Mouse (Mus musculus): ENCODE measurements around the gene Tmem212.
"Not testable (repeated sequence)": the region's sequence is repeated elsewhere in the genome, so short reads cannot be mapped to it uniquely, and the experiment has no call there.

The Tmem212 gene

DNA sequence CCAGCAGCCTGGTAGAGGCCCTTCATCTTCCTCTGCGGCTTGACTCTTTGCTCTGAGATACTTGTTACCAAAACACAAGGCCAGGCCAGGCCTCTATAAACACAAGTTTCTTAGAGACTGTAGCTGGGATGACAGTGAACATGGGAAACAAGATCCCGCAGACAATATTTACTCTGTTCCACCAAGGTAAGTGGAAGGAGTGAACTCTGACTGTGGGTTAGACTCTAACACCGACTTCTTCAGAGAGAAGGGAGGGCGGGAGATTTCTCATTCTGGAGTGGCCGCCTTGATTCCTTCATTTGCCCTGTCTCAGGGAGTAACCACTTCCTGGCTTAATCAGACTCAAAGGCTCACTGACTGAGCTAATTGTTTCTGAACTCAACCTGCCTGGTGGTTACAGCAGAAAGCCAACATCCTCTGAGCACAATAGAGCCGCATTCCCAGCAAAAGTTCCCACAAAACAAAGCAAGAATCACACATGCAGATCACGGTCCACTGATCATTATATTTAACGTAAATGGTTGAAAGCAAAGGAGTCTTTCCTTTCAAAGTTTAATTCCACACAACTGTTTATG, at the start of gene Tmem212:
Gene Tmem212 (minus strand): TSS at position 51 of the 575 bp plus-strand sequence.
- peak; percentile 62 for DNase-seq (ENCODE audit: inconsistent ontology term)

DNA sequence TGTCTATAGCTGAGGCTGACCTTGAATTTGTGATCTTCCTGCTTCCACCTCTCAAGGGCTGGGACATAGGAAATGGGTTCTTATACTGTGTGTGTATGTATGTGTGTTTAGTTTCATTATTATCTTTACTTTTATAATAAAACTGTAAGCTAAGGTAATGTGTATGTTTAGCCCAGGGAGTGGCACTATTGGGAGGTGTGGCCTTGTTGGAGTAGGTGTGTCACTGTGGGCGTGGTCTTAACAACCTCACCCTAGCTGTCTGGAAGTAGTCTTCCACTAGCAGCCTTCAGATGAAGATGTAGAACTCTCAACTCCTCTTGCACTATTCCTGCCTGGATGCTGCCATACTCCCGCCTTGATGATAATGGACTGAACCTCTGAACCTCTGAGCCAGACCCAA, 49.2 kb upstream of the Tmem212 start:
- not testable (repeated sequence) for DNase-seq (ENCODE audit: inconsistent ontology term)

DNA sequence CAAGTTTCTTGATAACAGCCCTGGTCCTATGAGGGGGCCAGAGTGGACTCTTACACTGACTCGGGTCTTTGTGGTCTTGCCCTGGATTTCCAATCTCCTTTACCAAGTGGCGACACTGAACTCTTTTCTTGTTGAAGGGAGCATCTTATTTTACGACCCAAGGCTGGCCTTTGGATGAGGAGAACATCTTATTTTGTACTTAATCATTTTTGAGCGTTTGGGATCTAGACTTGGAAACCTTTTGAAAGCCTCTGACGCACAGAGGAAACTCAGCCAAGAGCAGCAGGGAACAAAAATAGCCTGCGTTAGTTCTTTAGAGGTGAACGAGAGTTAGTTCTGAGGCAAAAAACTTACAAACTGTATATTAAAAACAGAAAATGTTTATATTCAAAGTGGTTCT, 46.8 kb upstream of the Tmem212 start:
- no peak for DNase-seq (ENCODE audit: inconsistent ontology term)

DNA sequence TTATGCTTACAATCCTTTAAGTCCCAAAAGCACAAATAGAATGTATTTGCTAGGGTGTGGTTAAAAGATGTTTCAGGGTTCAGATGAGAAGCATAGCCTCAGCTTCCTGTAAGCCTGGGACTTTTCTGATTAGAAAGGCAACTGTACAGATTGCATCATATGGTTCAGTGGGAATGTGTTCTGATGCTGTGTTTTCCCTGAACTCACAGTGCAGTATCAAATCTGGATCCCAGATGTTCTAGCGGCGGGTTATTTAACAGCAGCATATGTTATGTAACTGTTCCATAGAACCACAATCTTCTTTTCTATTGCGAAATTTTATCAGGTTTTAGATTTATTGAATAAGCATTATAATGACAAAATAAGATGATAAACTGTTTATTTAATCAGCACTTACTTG, 45.5 kb upstream of the Tmem212 start:
- DNase-seq (ENCODE audit: inconsistent ontology term): no peak

DNA sequence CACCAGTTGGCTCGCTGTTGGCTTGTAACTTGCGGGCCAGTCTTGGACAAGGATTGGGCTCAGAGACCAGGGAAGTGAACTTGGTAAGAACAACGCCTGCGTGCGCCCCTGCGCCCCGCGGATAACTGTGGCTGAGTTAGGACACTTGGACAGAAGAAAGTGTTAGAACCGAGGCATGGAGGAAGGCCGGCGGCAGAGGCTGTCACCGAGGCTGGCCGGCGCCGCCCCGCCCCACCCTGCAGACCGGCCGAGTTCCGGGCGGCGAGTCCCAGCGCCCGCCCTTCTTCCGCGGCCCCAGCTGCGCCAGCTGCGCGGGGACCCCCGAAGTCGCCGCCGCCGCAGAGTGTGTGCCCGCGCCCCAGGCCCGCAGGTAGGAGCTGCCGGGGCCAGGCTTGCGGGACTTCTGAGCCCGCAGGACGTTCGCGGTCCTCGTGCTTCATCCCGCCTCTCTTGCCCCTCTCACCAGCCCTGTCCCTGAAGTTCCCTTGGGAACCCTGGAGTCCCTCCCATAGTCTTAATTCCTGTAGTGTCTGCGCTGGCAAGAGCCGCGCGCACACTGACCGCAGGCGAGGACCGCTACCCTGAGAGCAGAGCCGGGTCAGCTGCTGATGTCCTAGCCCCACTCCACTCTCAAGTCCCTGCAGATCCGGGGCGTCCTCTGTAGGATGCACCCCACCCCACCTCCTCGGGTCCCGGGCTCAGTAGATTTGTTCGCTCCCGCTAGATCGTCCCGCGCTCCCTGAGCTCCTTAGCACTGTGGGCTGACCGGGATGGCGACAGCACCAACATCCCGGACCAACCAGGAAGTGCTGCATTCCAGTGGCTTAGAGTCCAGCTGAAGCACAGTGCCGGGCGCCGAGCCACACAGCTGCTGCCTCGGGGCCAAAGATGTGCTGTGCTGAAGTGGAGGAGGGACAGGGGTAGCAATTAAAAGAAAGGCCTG, 42.5 kb upstream of the Tmem212 start, which contains the start of gene Pld1:
Gene Pld1 (plus strand): TSS at position 315 of the 943 bp plus-strand sequence.
- DNase-seq (ENCODE audit: inconsistent ontology term): peak; percentile 88

DNA sequence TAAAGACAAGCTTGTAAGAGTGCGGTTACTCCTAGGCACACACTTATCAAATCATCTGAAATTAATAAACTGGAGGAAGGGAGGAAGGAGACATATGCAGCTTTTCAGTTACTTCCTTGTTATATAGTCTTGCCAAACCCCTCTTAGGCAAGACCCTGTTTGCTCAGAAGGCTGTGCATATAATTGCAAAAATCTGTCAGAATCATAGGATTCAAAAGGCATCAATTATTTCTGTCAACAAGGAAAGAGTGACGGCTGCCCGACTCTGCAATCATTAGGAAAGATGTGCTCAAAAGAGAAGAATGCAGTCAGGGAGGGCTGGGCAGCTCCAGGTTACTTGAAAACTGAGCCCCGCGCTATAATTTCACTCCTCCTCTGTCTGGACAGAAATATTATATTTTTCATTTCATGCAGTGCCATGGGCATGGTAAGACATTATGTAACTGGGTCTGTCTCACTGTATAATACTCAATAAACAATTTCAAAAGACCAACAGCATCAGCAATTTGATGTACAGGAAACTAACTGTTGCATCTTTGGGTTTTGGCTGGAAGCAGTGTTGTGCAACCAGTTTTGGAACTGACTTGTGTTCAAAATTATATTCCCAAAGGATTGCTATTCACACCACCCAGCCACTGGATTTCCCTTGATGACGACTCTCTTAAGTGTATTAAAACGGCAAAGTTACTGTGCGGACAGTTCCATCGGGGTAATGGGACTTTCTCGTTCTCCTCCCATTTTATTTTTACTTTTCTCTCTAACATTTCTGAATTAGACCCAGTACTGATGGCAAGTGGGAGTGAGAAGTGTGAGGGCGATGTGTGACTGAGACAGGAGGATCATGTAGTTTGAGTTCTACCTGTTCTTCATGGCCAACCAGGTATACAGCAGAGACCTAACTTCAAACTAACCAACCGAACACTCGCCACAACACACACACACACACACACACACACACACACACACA, 41.3 kb upstream of the Tmem212 start:
- DNase-seq (ENCODE audit: inconsistent ontology term): no peak

DNA sequence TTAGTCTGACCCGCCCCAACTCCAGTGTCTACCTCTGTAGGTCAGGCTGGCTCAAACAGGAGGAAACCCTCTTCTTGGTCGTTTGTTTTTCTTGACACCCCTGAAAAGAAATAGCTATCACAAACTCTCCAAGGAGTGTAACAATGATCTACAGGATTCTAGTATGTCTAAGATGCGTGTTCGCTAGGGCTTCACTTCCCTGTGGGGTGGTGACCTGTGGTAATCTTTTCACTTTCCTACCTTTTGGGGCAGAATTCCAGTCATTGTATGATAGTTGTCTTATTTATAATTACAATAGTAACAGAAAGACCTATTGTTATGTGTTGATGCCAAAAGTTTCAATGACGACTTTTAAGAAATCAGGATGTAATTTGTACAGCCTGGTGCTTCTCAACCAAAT, 40.6 kb upstream of the Tmem212 start:
- no peak for DNase-seq (ENCODE audit: inconsistent ontology term)

DNA sequence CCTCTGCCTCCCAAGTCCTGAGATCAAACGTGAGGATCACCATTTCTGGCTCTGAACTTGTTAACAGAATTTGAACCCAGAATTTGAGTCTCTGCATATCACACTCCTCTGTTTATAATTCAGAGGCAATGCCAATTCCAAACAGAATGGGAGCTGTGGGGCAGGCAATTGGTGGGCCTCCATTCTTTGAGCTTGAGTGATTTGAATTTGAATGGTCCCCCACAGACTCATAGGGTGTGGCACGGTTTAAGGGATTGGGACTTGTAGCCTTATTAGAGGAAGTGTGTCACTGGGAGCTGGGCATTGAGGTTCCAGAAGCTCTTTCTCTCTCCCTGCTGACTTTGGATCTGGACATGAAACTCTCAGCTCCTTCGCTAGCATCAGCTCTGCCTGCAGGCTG, 39.5 kb upstream of the Tmem212 start:
- no peak for DNase-seq (ENCODE audit: inconsistent ontology term)

DNA sequence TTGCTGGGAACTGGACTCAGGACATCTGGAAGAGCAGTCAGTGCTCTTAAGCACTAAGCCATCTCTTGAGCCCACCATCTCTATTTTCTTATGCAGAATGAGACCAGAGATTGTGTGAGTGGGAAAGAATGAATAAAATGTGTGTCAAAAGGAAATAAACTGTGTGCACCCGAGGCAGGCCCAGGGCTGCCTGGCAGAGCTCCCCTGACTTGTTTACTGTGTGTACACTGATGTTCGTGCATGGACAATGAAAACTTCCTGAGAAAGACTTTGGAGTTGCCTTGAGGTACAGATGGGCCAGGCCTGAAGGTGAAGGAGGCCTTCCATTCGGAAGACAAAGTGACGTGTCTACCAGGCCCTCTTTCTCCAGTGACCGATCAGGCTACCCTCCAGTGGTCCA, 36.2 kb upstream of the Tmem212 start:
- DNase-seq (ENCODE audit: inconsistent ontology term): no peak

DNA sequence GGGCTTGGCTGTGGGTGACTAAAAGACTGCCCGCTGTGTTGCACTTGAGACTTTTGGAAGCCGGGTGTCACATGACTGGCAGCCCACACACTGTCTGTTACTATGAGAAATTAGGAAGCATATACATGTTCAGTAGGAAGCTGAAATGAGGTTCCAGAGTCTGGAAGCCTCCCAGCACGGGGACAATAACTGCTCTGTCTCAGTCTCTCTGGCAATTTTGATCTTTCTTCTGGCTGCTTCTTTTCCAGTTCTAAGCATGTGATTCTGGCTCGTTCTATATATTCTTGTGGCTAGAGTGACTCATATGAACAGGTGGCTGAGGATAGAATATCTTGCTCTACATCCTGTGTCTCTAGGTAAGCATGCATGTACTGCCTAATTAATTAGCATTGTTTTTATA, 33.1 kb upstream of the Tmem212 start:
- peak; percentile 46 for DNase-seq (ENCODE audit: inconsistent ontology term)

DNA sequence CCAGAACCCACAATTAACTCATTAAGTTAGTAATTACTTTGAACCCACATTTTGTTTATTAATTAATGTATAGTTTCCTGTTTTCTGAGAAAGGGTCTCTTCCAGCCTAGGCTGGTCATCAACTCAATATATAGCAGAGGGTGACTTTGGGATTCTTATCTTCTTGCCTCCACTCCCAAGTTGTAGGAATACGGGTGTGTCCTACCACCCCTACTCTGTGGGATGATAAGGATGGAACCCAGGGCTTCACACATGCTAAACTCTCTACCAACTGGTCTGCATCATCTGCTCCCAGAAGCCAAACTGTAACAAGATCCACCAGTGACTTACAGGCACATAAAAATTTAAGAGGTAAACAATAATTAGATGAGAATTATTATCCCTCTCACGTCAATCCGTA, 27.9 kb upstream of the Tmem212 start:
- no peak for DNase-seq (ENCODE audit: inconsistent ontology term)

DNA sequence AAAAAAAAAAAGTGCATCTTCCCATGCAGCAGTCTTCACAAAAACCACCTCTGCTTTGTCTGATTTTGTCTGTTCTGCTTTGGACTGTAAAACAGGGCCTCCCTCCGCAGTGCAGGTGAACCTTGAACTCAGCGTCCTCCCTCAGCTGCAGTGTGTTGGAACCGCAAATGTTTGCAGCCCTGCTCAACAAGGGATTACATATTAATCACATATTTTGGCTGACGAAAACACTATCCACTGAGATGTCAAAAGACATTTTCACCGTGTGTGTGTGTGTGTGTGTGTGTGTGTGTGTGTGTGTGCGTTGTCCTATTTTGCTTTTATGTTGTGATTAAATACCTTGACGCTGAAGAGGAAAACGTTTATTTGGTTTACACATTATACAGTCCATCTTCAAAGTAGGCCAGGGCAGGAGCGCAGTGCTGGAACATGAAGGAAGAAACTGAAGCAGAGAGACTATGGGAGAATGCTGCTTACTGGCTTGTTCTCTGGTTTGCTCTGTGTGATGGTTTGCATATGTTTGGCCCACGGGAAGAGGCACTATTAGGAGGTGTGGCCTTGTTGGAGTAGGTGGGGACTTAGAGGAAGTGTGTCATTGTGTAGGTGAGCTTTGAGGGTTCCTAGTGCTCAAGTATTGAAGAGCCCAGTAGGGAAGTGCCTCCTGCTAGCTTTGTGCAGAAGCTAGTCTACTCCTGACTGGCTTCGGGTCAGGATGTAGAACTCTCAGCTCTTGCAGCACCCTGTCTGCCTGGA, 25.3 kb upstream of the Tmem212 start:
- DNase-seq (ENCODE audit: inconsistent ontology term): no peak

DNA sequence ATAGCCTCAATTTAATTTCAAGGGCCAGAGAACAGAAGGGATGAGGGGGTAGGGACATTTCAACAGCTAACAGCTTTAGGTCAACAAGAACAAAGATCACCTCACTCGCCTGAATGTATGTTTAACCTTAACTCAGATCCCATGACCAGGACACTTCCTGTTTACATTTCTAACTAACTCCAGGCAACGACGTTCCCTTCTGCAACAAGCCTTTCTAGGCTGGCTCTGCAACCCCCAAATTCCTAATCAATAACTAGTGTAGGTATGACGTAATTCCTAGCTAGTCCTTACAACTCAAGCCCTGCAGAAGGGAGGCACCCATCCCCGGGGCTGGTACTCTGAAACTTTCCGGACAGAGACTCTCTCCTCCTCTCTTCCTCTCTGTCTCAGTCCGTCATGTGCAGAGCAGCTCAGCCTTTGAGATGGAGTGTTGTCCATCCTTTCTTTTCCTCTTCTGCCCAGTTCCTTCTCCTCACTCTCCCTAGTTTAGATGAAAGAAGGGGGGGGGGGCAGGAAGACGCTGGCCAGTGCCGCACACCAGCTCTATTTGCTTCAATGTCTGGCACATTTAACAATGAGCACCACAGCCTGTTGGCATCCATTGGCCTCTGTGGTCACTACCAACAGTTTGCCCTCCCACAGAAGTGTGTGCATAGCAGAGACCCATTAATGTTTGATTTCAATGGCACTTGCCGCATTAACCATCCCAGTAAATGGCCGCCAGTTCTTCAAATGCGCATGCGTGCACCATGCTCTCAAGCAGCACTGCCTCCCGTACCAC, 22.7 kb upstream of the Tmem212 start:
- no peak for DNase-seq (ENCODE audit: inconsistent ontology term)

DNA sequence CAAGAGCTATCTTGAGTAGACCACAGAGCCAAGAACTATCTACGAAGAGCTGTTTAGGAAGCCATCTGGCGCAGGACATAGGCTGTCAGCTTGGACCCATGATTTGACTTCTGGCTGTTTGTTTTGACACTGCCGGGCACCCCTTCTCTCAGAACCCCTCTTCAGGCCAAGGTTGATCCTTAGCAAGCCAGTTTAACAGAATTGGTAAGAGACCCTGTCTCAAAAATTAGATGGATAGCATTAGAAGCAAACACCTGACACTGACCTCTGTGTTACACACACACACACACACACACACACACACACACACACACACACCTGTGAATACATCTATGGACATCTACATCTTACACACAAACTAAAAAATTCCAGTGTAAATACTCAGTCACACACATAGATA, 12.8 kb upstream of the Tmem212 start:
- no peak for DNase-seq (ENCODE audit: inconsistent ontology term)

DNA sequence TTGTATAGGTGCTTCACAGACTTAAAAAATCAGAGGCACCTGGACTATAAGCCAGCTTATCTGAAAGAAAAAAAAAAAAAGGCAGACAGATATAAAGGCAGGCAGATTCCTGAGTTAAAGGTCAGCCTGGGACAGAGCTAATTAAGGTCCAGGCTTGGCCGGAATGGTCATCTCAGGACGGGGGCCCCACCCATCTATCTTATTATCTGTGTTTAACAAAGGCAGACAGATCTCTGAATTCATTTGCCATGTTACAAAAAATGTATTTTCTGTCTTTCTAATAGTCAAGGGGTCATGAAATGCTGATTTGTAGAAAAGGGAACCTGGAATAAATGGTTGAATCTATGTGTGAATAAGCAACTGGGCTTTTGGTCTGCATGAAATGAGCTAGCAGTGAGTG, 12.1 kb upstream of the Tmem212 start:
- DNase-seq (ENCODE audit: inconsistent ontology term): no peak

DNA sequence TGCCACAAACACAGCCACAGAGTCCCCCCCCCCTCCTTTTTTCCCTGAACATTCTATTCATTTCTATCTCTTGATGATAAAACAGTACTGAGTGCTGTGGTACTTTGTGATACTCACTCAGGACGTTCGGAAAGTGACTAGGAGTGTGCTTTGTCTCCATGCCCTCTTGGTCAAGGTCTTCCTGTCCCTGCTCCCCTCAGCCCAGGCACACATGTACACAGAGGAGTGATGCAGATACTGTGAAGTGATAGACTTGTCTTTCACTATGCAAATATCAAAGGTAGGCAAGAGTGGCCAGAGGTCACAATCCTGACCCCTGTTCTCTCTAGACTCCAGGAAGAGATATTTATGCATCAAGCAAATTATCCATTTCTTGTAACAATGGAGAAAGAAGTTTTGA, 11.1 kb upstream of the Tmem212 start:
- no peak for DNase-seq (ENCODE audit: inconsistent ontology term)

DNA sequence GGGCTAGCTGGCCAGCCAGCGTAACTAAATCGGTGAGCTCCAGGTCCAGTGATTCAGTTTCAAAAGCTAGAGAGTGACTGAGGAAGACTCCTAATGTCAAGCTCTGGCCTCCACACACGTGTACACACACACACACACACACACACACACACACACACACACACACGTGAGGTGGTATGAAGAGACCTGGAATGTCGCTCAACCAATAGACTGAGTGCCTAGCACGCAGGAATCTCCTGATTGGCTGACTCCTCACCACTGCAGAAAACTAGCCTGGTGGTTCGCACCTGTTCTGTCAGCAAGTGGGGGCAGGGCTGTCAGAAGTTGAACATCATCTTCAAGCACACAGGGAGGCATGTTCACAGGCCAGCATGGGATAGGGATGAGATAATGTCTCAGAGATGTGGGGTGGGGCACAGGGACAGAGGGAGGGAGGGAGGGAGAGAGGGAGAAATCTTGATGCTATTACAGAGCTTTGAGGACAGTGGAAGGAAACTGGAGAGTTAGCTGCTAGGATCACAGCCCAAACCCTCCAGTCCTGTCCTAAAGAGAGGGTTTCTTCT, 10.6 kb upstream of the Tmem212 start:
- DNase-seq (ENCODE audit: inconsistent ontology term): no peak

DNA sequence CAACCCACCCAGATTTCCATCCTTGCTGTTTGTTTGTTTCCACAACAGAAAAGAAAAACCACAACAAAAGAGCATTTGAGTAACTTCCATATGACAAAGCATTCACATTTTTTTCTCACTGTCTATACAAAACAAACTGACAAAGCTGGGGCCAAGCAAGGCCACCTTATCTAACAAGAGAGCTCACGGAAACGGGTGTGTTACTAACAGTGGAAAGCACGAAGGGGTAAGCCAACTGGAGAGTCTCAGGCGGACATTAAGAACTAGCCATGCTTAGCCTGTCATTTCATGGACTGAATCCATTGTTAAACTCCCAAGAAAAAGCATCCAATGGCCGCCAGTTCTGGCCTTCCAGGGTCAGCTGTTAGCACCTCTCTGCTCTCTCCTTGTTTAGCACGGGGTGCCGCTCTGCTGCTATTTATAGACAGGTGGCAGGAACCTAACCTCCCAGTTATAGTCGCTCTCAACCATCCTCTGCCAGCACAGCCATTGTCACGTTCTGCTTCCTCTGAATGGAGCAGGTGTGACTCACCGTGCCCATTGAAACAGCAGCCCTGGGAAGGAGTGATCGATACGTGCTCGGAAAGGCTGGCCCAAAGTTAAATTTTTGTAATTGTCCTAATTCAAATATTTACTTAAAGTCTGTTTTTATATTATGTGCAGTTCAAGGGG, 8.6 kb upstream of the Tmem212 start:
- DNase-seq (ENCODE audit: inconsistent ontology term): peak; percentile 17

DNA sequence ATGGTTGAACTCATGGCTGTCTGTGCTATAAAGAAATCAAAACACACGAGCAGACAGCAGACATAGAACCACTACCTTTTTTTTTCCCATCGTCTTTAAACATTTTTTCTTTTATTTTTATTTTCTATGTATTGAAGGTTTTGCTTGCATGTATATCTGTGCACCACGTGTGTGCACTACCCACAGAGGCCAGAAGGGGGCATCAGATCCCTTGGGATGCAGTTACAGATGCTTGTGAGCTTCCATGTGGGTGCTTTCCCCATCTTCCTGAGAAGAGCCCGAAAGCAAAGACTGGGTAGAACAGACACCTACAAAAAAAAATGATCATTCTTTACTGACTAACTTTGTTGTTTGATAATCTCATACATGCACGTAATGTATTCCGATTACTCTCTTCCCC, 5.7 kb upstream of the Tmem212 start:
- DNase-seq (ENCODE audit: inconsistent ontology term): no peak
